Mouse (Mus musculus) heart, embryonic 14.5 days (tissue): ENCODE results near the gene Samt1. TPM values are rescaled to one million over a fixed set of nuclear protein-coding genes. Genes with fewer than 3 reads are reported as not detected.

Experiments
- polyA plus RNA-seq: library from polyadenylated mRNA; unstranded; fragments of >200 nt; fragmentation: Nextera tagmentation; extraction: Ambion mirVana; gene quantifications from 2 replicates; pipeline ENCODE4 v1.2.1, GENCODE M21; 2014

Samt1 gene
- polyA plus RNA-seq, 1 experiment from 2014 or later, result not detected

Other genes with a start within 250 kb of the Samt1 start
- gene Spin2c, start 180.4 kb downstream of the Samt1 start, polyA plus RNA-seq, result 7.2 and 7.4 TPM in 2 replicates
- gene 4921511M17Rik, start 21.2 kb upstream of the Samt1 start, polyA plus RNA-seq, result not detected in 2 replicates
- gene Gm10057, start 42.4 kb upstream of the Samt1 start, polyA plus RNA-seq, result not detected in 2 replicates
- not detected in 2 replicates for gene Gm15140, start 108.0 kb upstream of the Samt1 start, polyA plus RNA-seq